ENCODE assay signal across 7 mouse cellular contexts in the genomic region with DNA sequence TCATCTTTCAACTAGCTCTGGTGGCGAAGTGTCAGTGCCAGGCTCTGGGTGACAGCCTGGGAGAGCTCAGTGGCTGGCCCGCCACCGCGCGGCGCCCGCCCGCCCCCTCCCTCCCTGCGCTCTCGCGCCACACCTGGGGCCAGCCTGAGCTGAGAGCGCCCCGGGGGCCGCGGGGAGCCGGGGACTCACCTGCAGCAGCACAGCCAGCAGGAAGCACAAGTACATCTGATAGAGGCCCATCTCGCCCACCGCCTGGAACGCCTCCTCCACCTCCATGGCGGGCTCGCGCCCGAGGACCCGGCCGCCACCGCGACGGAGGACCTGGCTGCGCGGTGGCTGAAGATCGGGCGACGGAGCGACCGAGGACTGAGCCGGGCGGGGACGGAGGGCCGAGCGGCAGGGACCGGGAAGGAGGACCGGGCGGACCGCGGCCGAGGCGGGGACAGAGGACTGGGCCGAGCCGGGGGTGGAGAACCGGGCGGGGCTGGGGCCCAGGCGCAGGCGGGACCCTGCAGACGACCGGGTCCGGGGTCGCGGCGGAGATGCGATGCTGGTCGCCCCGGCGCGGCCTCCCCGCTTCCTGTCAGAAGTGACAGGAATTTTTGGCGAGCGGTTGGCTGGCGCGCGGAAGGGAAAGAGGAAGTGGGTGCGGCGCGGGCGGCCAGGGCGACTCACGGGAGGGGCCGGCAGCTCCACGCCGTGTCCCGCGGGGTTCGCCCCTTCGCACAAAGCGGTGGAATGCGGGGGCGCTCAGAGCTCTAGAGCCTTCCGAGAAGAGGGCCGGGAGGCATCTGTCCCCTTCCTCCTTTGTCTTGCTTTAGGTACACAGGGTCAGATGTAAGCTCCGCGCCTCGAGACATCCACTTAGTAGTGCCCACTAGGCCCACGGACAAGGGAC. TPM values are rescaled to one million over a fixed set of nuclear protein-coding genes. Genes with fewer than 3 reads are reported as not detected.
DNase-seq lines count a peak whose midpoint lies in the region; ATAC-seq and TF ChIP-seq lines count a peak whose summit lies in the region.

Slc22a15 (minus strand) TSS at position 611 of the 898 bp plus-strand sequence.

- H3K27me3 ChIP-seq in midbrain, postnatal 0 days (ENCODE audit: insufficient read depth, low read length): no peaks in the 10 kb centered on the region

- TF ChIP-seq CTCF in midbrain, postnatal 0 days (IDR thresholded peaks at IDR 0.05): 0 out of 2 replicates have a peak, but pooled peaks have one; percentile 6

- WGBS in midbrain, postnatal 0 days: under 1% methylated on average over 85 of the region's 92 CpGs

- H3K36me3 ChIP-seq in midbrain, postnatal 0 days (ENCODE audit: insufficient read depth, low read length): no peaks in the 10 kb centered on the region

- peak within 1 kb of the TSS; percentile 79 for H3K4me2 ChIP-seq in midbrain, postnatal 0 days (ENCODE audit: low read depth, low read length, poor library complexity, severe bottlenecking)

- H3K27ac ChIP-seq in midbrain, postnatal 0 days (ENCODE audit: low read depth, low read length): peak within 1 kb of the TSS; percentile 97

- DNase-seq in adrenal gland, adult 2 months: peak; percentile 83
- DNase-seq in embryo, embryonic 11 days: peak; percentile 78
- DNase-seq in heart, adult 11 months: peak; percentile 98
- DNase-seq in kidney, adult 11 months: peak; percentile 53
- peak; percentile 62 for DNase-seq in liver
- peak; percentile 55 for DNase-seq in midbrain, postnatal 0 days (ENCODE audit: low spot score)
- DNase-seq in spleen, postnatal 10 days (ENCODE audit: low spot score in 2 of 2): peak; percentile 39 to 63

- H3K9me3 ChIP-seq in midbrain, postnatal 0 days (ENCODE audit: low read length): no peaks in the 10 kb centered on the region

- H3K9ac ChIP-seq in midbrain, postnatal 0 days (replicated peaks; ENCODE audit: low read length, poor library complexity, severe bottlenecking): peak within 1 kb of the TSS; percentile 98

- peaks cover 20% of the 10 kb centered on the region for H3K4me1 ChIP-seq in midbrain, postnatal 0 days (ENCODE audit: insufficient read depth, low read length)

- H3K4me3 ChIP-seq in midbrain, postnatal 0 days (ENCODE audit: low read depth, low read length): peak within 1 kb of the TSS; percentile 80

- ATAC-seq in midbrain, postnatal 0 days (ENCODE audit: low FRiP score): peak; percentile 86

RNA-seq across cellular contexts. Expression of gene Slc22a15, which starts in this region (rescaled TPM):
- total RNA-seq in adrenal gland, adult 2 months (2021): 10 to 100 TPM; 11.3 to 12.1 TPM
- 6.5 and 6.9 TPM in 2 replicates for polyA plus RNA-seq in adrenal gland, adult 2 months (2012; rRNA removed)
- total RNA-seq in midbrain, postnatal 0 days (2014; rRNA removed): 13.2 and 13.5 TPM in 2 replicates
- polyA plus RNA-seq in midbrain, postnatal 0 days (2015; fragmentation: Nextera tagmentation; extraction: Ambion mirVana): 5.6 and 6.2 TPM in 2 replicates

Comparison
In these comparisons a context has a peak if more than half of its experiments do, and no peak if none do; other contexts are left out.
1. Peak in every context shown above with its lines: DNase-seq, ATAC-seq, H3K4me3 ChIP-seq and H3K27ac ChIP-seq.